Mouse (Mus musculus): ENCODE data around the gene Cers2.

- TF ChIP-seq CTCF (IDR thresholded peaks at IDR 0.05; ENCODE audit: low read depth) (no peak), EP300 (IDR thresholded peaks at IDR 0.05; ENCODE audit: low read depth) (no peak)
Measured at GRCm38 (mm10) chr3:95328803-95329404, 14.3 kb downstream of the Cers2 start.
